Mouse (Mus musculus) stomach, postnatal 0 days (tissue): ENCODE results near the gene Orc5. TPM values are rescaled to one million over a fixed set of nuclear protein-coding genes. Genes with fewer than 3 reads are reported as not detected.

Source experiments
- ATAC-seq: fragments of 200-750 bp; cut with Nextera tagmentation; 2 replicates; pipeline ENCODE4 v1.8.0; 2017; ENCODE audit not compliant: low FRiP score, low TSS enrichment
- DNase-seq: peaks from one replicate; pipeline ENCODE4 v3.0.0-alpha.2; 2016; ENCODE audit warnings: low spot score
- H3K27ac ChIP-seq: fragments of 300-500 bp; sonication (generic); replicated peaks from 2 replicates; pipeline ENCODE4 v1.5.1; 2014; ENCODE audit warnings: mild to moderate bottlenecking, control low read depth
- H3K27me3 ChIP-seq: fragments of 300-500 bp; sonication (generic); 2 replicates; pipeline ENCODE4 v1.6.1; 2014; ENCODE audit warnings: low read length; ENCODE audit not compliant: control insufficient read depth, insufficient read depth
- H3K36me3 ChIP-seq: fragments of 300-500 bp; sonication (generic); 2 replicates; pipeline ENCODE4 v1.6.1; 2014; ENCODE audit warnings: low read length, mixed read lengths; ENCODE audit not compliant: control insufficient read depth, insufficient read depth
- H3K4me1 ChIP-seq: fragments of 300-500 bp; sonication (generic); replicated peaks from 2 replicates; pipeline ENCODE4 v1.6.1; 2014; ENCODE audit warnings: antibody characterized with exemption; ENCODE audit not compliant: control insufficient read depth, insufficient read depth
- H3K4me2 ChIP-seq: fragments of 300-500 bp; sonication (generic); replicated peaks from 2 replicates; pipeline ENCODE4 v1.6.1; 2014; ENCODE audit warnings: low read depth, mild to moderate bottlenecking, control low read depth, moderate library complexity
- H3K4me3 ChIP-seq: fragments of 300-500 bp; sonication (generic); 2 replicates; pipeline ENCODE4 v1.5.1; 2014; ENCODE audit warnings: low read depth, low read length, control low read depth
- H3K9ac ChIP-seq: fragments of 300-500 bp; sonication (generic); 2 replicates; pipeline ENCODE4 v1.6.1; 2014; ENCODE audit warnings: mild to moderate bottlenecking, low read length, control low read depth, mixed read lengths
- H3K9me3 ChIP-seq: fragments of 300-500 bp; sonication (generic); 2 replicates; pipeline ENCODE4 v1.6.1; 2016; ENCODE audit warnings: low read length; ENCODE audit not compliant: control insufficient read depth
- CTCF ChIP-seq: IDR thresholded peaks from 2 replicates; pipeline ENCODE4 v1.5.1; 2016; ENCODE audit warnings: antibody characterized with exemption, low read depth, mild to moderate bottlenecking, moderate library complexity
- EP300 ChIP-seq: optimal IDR thresholded peaks from 2 replicates; pipeline ENCODE3; 2016; ENCODE audit warnings: antibody characterized with exemption
- WGBS: fragments of 180-500 bp; shearing (Covaris S2); extraction: QIAGEN DNeasy Blood & Tissue Kit; methylation state at CpG from one replicate; pipeline ENCODE4 v1.1.7; 2014; 5-methylcytosine and 5-hydroxymethylcytosine counted together
- polyA plus RNA-seq: library from polyadenylated mRNA; unstranded; fragments of >200 nt; fragmentation: Nextera tagmentation; extraction: Ambion mirVana; gene quantifications from 2 replicates; pipeline ENCODE4 v1.2.1, GENCODE M21; 2015

The Orc5 gene
- polyA plus RNA-seq = 21.2 and 21.6 TPM in 2 replicates

DNA sequence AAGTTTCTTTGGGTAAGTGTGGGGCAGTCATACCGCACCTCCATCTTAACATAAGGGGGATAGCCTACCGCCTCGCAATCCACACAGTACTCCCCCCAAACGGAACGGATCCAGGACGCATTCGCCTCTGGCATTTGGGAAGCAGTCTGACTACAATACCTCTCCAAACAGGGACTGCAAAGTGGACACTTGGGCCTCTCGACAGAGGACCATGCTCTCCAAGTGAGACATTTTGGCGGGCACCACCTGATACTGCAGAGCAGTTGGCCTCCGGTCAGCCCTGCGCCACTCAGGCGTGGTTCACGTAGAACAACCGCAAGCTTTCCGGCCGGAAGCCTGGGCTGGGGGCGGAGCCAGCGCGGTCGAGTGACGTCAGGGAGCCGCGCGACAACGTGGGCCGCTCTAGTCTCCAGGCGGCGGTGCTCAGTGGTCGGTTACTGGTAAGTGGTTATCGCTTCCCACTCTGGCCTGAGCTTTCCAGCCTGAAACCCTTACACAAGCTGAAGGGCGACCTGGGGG, at the start of gene Orc5:
TSS of gene Orc5 (minus strand) at position 397 of the 519 bp plus-strand sequence.
- no peaks in the 10 kb centered on the region for H3K4me1 ChIP-seq
- H3K9ac ChIP-seq = peak within 1 kb of the TSS; percentile 71
- under 1% methylated on average over 31 of the region's 31 CpGs for WGBS
- H3K4me3 ChIP-seq = peak within 1 kb of the TSS; percentile 71
- ATAC-seq (peak; percentile 100), DNase-seq (peak; percentile 97)
- no peaks in the 10 kb centered on the region for H3K9me3 ChIP-seq
- H3K27me3 ChIP-seq = no peaks in the 10 kb centered on the region
- peaks cover 5% of the 10 kb centered on the region for H3K36me3 ChIP-seq
- TF ChIP-seq CTCF = peak; percentile 37; the same call in 1 of the 2 replicates
- TF ChIP-seq EP300 = no peak
- peak within 1 kb of the TSS; percentile 88 for H3K27ac ChIP-seq
- peak within 1 kb of the TSS; percentile 78 for H3K4me2 ChIP-seq

DNA sequence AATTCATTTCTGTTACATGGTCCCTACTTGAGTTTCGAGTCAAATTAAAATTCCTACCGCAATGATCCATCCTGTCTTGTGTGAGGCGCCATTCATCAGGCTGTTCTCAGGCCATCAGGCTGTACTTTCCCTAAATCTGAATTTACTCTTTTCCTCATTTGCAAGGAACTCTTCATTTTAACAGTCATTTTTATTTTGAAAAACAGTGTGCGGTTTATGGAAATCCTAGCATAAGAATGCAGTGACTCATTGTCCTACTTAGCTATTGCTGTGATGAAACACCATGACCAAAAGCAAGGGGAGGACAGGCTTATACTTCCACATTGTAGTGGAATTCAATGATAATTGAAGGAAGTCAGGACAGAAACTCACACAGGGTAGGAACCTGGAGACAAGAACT, 46.8 kb upstream of the Orc5 start:
- Histone ChIP-seq H3K27ac (no peak overlapping the region), H3K4me2 (no peak overlapping the region), H3K4me1 (no peaks in the 10 kb centered on the region), H3K27me3 (no peaks in the 10 kb centered on the region), H3K9me3 (no peaks in the 10 kb centered on the region), H3K9ac (no peak overlapping the region), H3K4me3 (no peak overlapping the region), H3K36me3 (no peaks in the 10 kb centered on the region)
- 91% methylated on average over 4 of the region's 4 CpGs for WGBS
- TF ChIP-seq CTCF (no peak), EP300 (no peak)
- no peak for ATAC-seq
- no peak for DNase-seq

DNA sequence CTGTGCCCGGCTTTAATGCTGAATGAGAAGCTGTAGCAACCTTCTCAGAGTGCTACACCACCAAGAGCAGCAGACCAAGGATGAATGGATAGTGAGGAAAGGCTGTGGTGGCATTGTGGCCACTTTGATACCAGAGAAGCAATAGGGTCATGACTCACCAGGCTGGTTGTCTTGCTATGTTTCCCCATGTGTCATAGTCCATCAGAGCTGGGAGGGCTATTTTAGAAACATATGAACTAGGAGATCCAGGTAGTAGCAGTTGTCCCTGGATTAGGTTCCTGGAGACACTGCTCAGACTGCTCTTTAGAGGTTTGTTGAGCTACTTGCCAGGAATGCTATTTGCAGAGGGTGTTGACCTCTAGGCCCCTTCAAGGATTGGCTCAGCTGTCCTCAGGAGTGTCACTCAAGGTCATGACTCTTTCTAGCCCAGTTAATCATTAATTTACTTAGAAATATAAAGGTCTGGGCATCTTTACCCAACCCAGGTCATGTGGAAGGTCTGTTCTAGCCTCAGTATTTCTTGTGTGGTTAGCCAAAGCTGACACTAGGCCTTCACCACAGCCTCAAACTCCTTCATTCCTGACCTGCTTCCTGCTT, 39.2 kb upstream of the Orc5 start:
- TF ChIP-seq EP300 = no peak
- TF ChIP-seq CTCF = no peak
- Histone ChIP-seq H3K36me3 (no peaks in the 10 kb centered on the region), H3K9ac (no peak overlapping the region), H3K4me3 (no peak overlapping the region), H3K4me1 (no peaks in the 10 kb centered on the region), H3K27me3 (no peaks in the 10 kb centered on the region), H3K4me2 (no peak overlapping the region), H3K9me3 (no peaks in the 10 kb centered on the region), H3K27ac (no peak overlapping the region)
- WGBS = 80% methylated on average over 1 of the region's 1 CpGs
- DNase-seq = no peak
- ATAC-seq = 0 out of 2 replicates have a peak, but pooled peaks have one; percentile 61

DNA sequence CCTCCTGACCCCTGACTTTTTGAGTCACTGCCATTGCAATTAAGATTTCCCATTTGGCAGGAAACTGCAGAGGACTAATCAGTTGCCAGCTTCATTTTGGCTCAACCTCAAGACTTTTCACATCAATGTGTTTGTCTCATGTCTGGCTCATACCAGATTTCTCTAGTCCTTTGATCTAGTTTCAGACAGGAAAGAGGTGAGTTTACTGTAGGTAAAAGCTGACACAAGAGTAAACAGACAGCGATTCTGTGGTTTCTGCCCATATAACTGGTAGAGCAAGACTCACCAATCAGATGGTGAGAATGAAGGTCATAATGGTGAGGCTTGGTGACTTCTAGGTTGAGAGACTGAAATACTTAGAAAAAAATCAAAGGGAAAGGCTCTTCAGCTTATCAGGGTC, 37.3 kb upstream of the Orc5 start:
- 21% methylated on average over 1 of the region's 1 CpGs for WGBS
- no peak for TF ChIP-seq EP300
- TF ChIP-seq CTCF = no peak
- Histone ChIP-seq H3K27me3 (no peaks in the 10 kb centered on the region), H3K4me1 (no peaks in the 10 kb centered on the region), H3K4me3 (no peak overlapping the region), H3K36me3 (no peaks in the 10 kb centered on the region), H3K9me3 (no peaks in the 10 kb centered on the region), H3K9ac (no peak overlapping the region), H3K27ac (no peak overlapping the region), H3K4me2 (no peak overlapping the region)
- no peak for ATAC-seq
- no peak for DNase-seq

DNA sequence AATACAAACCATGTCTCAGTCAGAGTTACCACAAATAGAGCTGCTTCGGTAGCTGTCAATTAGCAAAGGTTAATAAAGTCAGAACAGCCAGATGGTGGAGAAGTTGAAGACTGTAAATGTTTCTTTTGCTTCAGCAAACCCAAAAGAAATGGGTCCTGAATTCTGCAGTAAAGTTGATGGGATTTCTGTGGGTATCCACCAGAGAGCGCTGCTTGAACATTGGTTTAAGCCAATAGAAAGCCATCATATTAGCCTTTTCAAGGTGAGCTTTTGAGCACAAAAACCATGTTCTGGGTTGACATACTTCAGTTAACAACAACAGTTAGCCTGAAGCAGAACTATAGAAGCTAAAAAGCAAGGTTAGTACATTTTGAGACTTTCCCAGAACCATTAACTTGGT, 34.3 kb upstream of the Orc5 start:
- Histone ChIP-seq H3K27ac (no peak overlapping the region), H3K4me3 (no peak overlapping the region), H3K36me3 (no peaks in the 10 kb centered on the region), H3K4me1 (no peaks in the 10 kb centered on the region), H3K4me2 (no peak overlapping the region), H3K9ac (no peak overlapping the region), H3K9me3 (no peaks in the 10 kb centered on the region), H3K27me3 (no peaks in the 10 kb centered on the region)
- TF ChIP-seq EP300 = no peak
- peak; percentile 38 for TF ChIP-seq CTCF
- DNase-seq = no peak
- ATAC-seq = no peak
- 47% methylated on average over 2 of the region's 2 CpGs for WGBS

DNA sequence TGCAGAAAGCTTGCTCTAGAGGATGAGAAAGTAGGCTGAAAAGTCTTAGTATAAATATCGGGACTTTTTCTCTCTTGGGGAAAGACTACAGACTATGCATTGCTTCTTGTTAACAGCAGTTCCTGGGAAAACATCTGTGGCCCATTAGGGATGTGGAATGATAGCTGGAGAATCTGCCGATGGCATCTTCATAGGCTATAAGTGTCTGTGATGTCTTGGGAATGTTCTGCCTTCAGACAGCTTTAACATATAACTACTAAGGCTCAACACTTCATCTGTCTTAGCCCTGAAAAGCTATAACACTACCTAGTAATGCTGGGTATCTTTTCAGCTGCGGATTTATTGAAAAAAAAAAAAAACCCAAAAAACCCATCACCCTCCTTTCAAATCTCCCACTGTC, 27.8 kb upstream of the Orc5 start:
- ATAC-seq = no peak
- no peaks in the 10 kb centered on the region for H3K27me3 ChIP-seq
- DNase-seq = no peak
- H3K9me3 ChIP-seq = no peaks in the 10 kb centered on the region
- H3K9ac ChIP-seq = no peak overlapping the region
- no peak overlapping the region for H3K27ac ChIP-seq
- no peak overlapping the region for H3K4me2 ChIP-seq
- no peak overlapping the region for H3K4me3 ChIP-seq
- H3K36me3 ChIP-seq = no peaks in the 10 kb centered on the region
- TF ChIP-seq EP300 = no peak
- no peak for TF ChIP-seq CTCF
- H3K4me1 ChIP-seq = no peaks in the 10 kb centered on the region
- WGBS = 78% methylated on average over 3 of the region's 3 CpGs
